Mouse (Mus musculus): ENCODE measurements at regions not wholly inside any gene's neighbourhood (a gene's known extent, or its start where the extent isn't known, plus 50 kb on each side); places are given as distances from the start of the nearest gene placed in this dataset.

DNA sequence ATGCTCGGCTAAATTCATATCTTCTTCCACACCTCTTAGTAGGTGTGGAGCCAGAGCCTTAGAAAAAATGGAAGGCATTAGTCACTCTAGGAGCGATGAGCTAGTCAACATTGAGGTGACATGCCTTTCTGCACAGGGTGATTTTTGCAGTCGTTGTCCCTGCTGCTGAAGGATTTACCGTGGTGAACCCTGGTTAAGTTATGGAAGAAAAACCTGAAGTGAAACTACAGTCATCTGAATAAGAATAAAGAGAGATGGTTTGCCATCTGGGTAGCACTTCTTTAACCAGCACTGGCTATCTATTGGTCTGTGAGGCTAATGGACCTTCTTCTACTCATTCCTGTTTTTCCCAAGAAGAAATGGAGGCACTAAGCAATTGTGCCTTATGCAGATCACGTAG is 198.1 kb upstream of the Tle4 start:
- Histone ChIP-seq H3K27ac (ENCODE audit: low read depth, low read length) (no peak overlapping the region), H3K36me3 (ENCODE audit: control insufficient read depth, insufficient read depth, low read length) (no peaks in the 10 kb centered on the region), H3K9ac (ENCODE audit: low read length) (no peak overlapping the region), H3K4me1 (ENCODE audit: control insufficient read depth, insufficient read depth, low read length) (no peaks in the 10 kb centered on the region), H3K4me2 (ENCODE audit: low read length) (no peak overlapping the region), H3K4me3 (ENCODE audit: low read depth, low read length) (no peak overlapping the region), H3K9me3 (replicated peaks; ENCODE audit: control insufficient read depth, low read length) (no peaks in the 10 kb centered on the region), H3K27me3 (replicated peaks; ENCODE audit: control insufficient read depth, insufficient read depth, low read length) (no peaks in the 10 kb centered on the region)
- DNase-seq (ENCODE audit: low spot score): no peak
- ATAC-seq: no peak
- WGBS: 90% methylated on average over 5 of the region's 5 CpGs

DNA sequence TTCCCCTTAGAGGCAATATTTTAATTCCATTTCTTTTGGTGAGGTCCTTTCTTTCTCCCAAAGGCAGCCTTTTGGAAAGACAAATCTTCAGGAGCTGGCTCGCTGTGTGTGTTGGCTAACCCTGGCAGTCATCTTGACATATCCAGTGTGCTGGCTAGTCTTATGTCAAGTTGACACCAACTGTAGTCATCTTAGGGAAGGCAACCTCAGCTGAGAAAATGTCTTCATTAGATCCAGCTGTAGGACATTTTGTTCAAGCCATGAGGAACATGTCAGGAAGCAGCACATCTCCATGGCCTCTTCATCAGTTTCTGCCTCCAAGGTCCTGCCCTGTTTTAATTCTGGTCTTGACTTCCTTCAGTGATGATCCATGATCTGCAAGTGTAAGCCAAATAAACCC is 192.1 kb upstream of the Tle4 start:
- H3K9me3 ChIP-seq (replicated peaks; ENCODE audit: control insufficient read depth, low read length): no peaks in the 10 kb centered on the region
- WGBS: 97% methylated on average over 1 of the region's 1 CpGs

DNA sequence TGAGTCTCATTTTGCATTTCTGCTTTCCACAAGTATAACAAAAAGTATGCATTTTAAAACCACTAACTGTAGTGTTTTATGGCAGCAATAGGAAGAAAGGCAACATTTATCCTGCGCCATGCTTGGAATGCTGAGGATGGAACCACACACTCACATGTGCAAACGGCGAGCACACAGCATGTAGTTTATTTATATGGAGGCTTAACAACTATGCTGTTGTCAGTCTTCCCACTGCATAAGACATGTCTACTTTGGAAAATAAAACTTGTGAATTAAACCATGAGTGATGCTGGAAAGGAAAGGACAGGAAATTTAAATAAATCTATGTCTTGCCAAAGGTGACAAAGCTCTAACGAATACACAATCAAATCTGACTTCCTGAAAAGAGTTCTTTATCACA is 190.8 kb upstream of the Tle4 start:
- H3K27ac ChIP-seq (ENCODE audit: low read depth, low read length): no peak overlapping the region
- H3K9me3 ChIP-seq (replicated peaks; ENCODE audit: control insufficient read depth, low read length): no peaks in the 10 kb centered on the region
- DNase-seq (ENCODE audit: low spot score): no peak
- H3K4me2 ChIP-seq (ENCODE audit: low read length): no peak overlapping the region
- no peak overlapping the region for H3K9ac ChIP-seq (ENCODE audit: low read length)
- H3K4me1 ChIP-seq (ENCODE audit: control insufficient read depth, insufficient read depth, low read length): no peaks in the 10 kb centered on the region
- ATAC-seq: no peak
- H3K27me3 ChIP-seq (replicated peaks; ENCODE audit: control insufficient read depth, insufficient read depth, low read length): no peaks in the 10 kb centered on the region
- no peaks in the 10 kb centered on the region for H3K36me3 ChIP-seq (ENCODE audit: control insufficient read depth, insufficient read depth, low read length)
- H3K4me3 ChIP-seq (ENCODE audit: low read depth, low read length): no peak overlapping the region
- 74% methylated on average over 4 of the region's 4 CpGs for WGBS

More for the DNA sequence above, 192.1 kb upstream of the Tle4 start:
- no peaks in the 10 kb centered on the region for H3K36me3 ChIP-seq (ENCODE audit: control insufficient read depth, insufficient read depth, low read length)
- H3K9ac ChIP-seq (ENCODE audit: low read length): no peak overlapping the region
- H3K4me3 ChIP-seq (ENCODE audit: low read depth, low read length): no peak overlapping the region
- H3K27ac ChIP-seq (ENCODE audit: low read depth, low read length): no peak overlapping the region
- H3K4me1 ChIP-seq (ENCODE audit: control insufficient read depth, insufficient read depth, low read length): no peaks in the 10 kb centered on the region
- DNase-seq (ENCODE audit: low spot score) (no peak), ATAC-seq (no peak)
- no peaks in the 10 kb centered on the region for H3K27me3 ChIP-seq (replicated peaks; ENCODE audit: control insufficient read depth, insufficient read depth, low read length)
- H3K4me2 ChIP-seq (ENCODE audit: low read length): no peak overlapping the region

DNA sequence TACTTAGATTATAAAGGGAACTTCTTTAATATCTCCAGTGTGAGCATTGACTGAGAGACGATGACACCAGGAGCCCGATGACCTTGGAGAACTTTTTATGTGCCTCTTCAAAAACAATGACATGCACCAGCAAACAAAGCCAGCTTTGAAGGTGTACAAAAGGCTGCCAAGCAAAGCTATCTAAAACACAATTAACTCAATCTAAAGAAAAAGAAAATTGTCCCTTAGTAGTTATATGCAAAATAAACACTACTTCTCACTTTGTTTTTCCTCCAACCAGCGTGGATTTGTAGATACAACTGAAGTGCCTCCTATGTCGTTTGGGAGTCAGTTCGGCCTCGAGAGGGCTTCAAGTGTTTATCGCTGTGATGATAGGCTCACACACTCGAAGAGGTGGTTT is 189.0 kb upstream of the Tle4 start:
- WGBS: 91% methylated on average over 8 of the region's 8 CpGs
- Histone ChIP-seq H3K4me2 (ENCODE audit: low read length) (no peak overlapping the region), H3K27ac (ENCODE audit: low read depth, low read length) (no peak overlapping the region), H3K9me3 (replicated peaks; ENCODE audit: control insufficient read depth, low read length) (no peaks in the 10 kb centered on the region), H3K4me3 (ENCODE audit: low read depth, low read length) (no peak overlapping the region), H3K9ac (ENCODE audit: low read length) (no peak overlapping the region), H3K4me1 (ENCODE audit: control insufficient read depth, insufficient read depth, low read length) (no peaks in the 10 kb centered on the region), H3K36me3 (ENCODE audit: control insufficient read depth, insufficient read depth, low read length) (no peaks in the 10 kb centered on the region), H3K27me3 (replicated peaks; ENCODE audit: control insufficient read depth, insufficient read depth, low read length) (no peaks in the 10 kb centered on the region)
- no peak for DNase-seq (ENCODE audit: low spot score)
- ATAC-seq: no peak

DNA sequence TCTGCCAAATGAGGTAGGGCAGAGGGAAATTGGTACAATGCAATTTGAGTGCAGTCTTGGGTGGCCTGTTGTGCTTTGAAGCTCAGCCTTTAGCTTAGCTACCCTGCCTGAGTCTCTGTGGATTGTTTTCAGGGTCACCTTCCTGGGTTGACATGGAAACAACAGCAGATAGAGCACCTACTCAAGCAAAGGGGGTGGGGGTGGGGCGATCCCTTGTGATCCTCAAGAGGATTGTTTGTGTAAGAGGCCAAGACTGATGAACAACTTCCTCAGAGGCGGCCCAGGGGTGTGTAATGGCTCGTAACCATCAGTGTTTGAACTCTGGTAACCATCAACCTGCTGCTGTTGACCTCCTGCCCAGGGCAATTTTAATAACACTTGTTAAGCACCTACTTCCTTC is 187.8 kb upstream of the Tle4 start:
- WGBS: 41% methylated on average over 3 of the region's 3 CpGs
- DNase-seq (ENCODE audit: low spot score): no peak
- H3K9ac ChIP-seq (ENCODE audit: low read length): no peak overlapping the region
- no peaks in the 10 kb centered on the region for H3K27me3 ChIP-seq (replicated peaks; ENCODE audit: control insufficient read depth, insufficient read depth, low read length)
- no peak overlapping the region for H3K27ac ChIP-seq (ENCODE audit: low read depth, low read length)
- ATAC-seq: no peak
- no peak overlapping the region for H3K4me2 ChIP-seq (ENCODE audit: low read length)
- H3K4me3 ChIP-seq (ENCODE audit: low read depth, low read length): no peak overlapping the region
- H3K4me1 ChIP-seq (ENCODE audit: control insufficient read depth, insufficient read depth, low read length): no peaks in the 10 kb centered on the region
- no peaks in the 10 kb centered on the region for H3K36me3 ChIP-seq (ENCODE audit: control insufficient read depth, insufficient read depth, low read length)
- H3K9me3 ChIP-seq (replicated peaks; ENCODE audit: control insufficient read depth, low read length): no peaks in the 10 kb centered on the region

DNA sequence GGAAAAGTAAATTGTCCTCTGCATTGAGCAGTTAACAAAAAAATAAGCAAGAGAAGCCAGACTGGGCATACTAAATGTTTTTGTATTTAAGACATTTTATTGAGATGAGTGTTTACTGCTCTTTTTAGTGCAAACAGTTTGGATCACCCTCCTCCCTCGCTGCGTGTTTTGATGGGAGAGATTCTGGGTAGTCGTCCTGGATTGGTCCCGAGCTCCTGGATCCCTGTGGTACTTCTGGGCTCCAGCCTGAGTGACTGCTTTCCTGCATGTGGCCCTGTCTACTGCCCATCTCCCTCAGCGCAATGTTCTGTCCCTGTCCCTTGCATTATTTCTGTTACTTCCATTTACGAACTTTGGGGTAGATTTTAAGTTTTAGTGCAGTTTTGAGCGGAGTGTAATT is 179.9 kb upstream of the Tle4 start:
- H3K4me1 ChIP-seq (ENCODE audit: control insufficient read depth, insufficient read depth, low read length): peaks cover 8% of the 10 kb centered on the region
- no peaks in the 10 kb centered on the region for H3K27me3 ChIP-seq (replicated peaks; ENCODE audit: control insufficient read depth, insufficient read depth, low read length)
- no peak overlapping the region for H3K27ac ChIP-seq (ENCODE audit: low read depth, low read length)
- no peaks in the 10 kb centered on the region for H3K36me3 ChIP-seq (ENCODE audit: control insufficient read depth, insufficient read depth, low read length)
- DNase-seq (ENCODE audit: low spot score) (no peak), ATAC-seq (peak; percentile 60)
- no peak overlapping the region for H3K9ac ChIP-seq (ENCODE audit: low read length)
- peak overlapping the region; percentile 25; the same call in 1 of the 2 replicates for H3K4me2 ChIP-seq (ENCODE audit: low read length)
- 15% methylated on average over 7 of the region's 7 CpGs for WGBS
- no peaks in the 10 kb centered on the region for H3K9me3 ChIP-seq (replicated peaks; ENCODE audit: control insufficient read depth, low read length)
- no peak overlapping the region for H3K4me3 ChIP-seq (ENCODE audit: low read depth, low read length)

DNA sequence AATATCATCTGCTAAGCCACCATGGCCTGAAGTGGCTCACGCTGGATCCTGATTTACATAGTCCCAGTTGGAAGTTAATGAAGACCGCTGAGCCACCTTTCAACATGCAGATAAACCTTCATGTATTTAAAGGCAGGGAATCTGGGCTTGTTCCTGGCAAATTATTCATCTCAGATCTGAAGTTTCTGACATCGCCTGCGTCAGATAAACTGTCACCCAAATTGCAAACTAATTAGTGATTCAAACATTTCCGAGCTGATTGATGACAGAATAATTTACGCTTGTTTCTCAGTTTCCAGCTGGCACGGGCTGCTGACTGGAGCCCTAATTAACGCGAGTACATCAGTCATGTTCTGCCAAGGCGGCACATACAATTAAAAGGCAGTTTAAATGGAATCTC is 179.3 kb upstream of the Tle4 start:
- DNase-seq (ENCODE audit: low spot score): peak; percentile 99
- Histone ChIP-seq H3K4me2 (ENCODE audit: low read length) (peak overlapping the region; percentile 25; the same call in 1 of the 2 replicates), H3K27ac (ENCODE audit: low read depth, low read length) (no peak overlapping the region), H3K4me1 (ENCODE audit: control insufficient read depth, insufficient read depth, low read length) (peaks cover 8% of the 10 kb centered on the region), H3K9ac (ENCODE audit: low read length) (no peak overlapping the region), H3K36me3 (ENCODE audit: control insufficient read depth, insufficient read depth, low read length) (no peaks in the 10 kb centered on the region), H3K27me3 (replicated peaks; ENCODE audit: control insufficient read depth, insufficient read depth, low read length) (no peaks in the 10 kb centered on the region), H3K9me3 (replicated peaks; ENCODE audit: control insufficient read depth, low read length) (no peaks in the 10 kb centered on the region), H3K4me3 (ENCODE audit: low read depth, low read length) (no peak overlapping the region)
- 1% methylated on average over 10 of the region's 10 CpGs for WGBS
- peak; percentile 96 for ATAC-seq

DNA sequence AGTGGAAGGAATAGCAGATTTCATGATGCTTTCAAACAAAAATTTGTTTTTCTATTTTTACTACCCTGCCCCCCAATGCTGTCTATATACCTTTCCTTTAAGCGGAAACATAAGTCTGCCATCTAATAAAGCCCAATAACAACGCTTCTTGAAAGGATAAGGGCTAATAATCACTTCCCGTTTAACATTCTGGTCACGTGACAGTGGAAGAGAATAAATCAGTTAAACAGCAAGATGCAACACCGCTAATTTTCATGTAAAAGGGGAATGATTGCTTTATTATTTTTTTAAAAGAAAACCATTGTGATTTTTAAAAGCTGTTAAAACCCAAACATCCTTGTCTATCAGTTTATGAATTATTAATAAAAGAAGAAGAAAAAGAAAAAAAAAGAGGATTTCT is 178.9 kb upstream of the Tle4 start:
- Histone ChIP-seq H3K9ac (ENCODE audit: low read length) (no peak overlapping the region), H3K4me2 (ENCODE audit: low read length) (peak overlapping the region; percentile 25; the same call in 1 of the 2 replicates), H3K36me3 (ENCODE audit: control insufficient read depth, insufficient read depth, low read length) (no peaks in the 10 kb centered on the region), H3K27ac (ENCODE audit: low read depth, low read length) (peak overlapping the region; percentile 33; the same call in 1 of the 2 replicates), H3K4me3 (ENCODE audit: low read depth, low read length) (no peak overlapping the region), H3K9me3 (replicated peaks; ENCODE audit: control insufficient read depth, low read length) (no peaks in the 10 kb centered on the region), H3K4me1 (ENCODE audit: control insufficient read depth, insufficient read depth, low read length) (peaks cover 8% of the 10 kb centered on the region), H3K27me3 (replicated peaks; ENCODE audit: control insufficient read depth, insufficient read depth, low read length) (no peaks in the 10 kb centered on the region)
- DNase-seq (ENCODE audit: low spot score) (peak; percentile 78), ATAC-seq (peak; percentile 66)
- WGBS: 4% methylated on average over 5 of the region's 5 CpGs

DNA sequence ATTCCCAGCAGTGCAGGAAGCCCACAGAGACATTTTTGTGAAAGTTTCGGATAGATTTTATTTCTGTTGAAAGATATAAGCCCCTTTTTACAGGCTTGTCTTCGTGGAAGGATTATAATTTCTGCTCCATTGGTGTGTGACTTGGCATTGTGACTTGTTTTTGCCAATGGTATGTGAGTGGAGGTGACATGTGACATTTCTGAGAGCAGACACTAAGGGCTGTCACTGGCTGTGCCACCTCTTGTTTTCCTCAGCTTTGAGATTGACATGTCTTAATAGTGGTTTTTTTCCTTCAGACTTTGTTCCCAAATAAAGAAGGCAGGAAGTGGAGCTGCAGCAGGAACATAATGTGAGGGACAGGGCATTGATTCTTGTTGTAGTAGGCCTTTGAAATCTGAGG is 174.9 kb upstream of the Tle4 start:
- Histone ChIP-seq H3K9ac (ENCODE audit: low read length) (no peak overlapping the region), H3K9me3 (replicated peaks; ENCODE audit: control insufficient read depth, low read length) (no peaks in the 10 kb centered on the region), H3K27ac (ENCODE audit: low read depth, low read length) (no peak overlapping the region), H3K27me3 (replicated peaks; ENCODE audit: control insufficient read depth, insufficient read depth, low read length) (no peaks in the 10 kb centered on the region), H3K36me3 (ENCODE audit: control insufficient read depth, insufficient read depth, low read length) (no peaks in the 10 kb centered on the region), H3K4me1 (ENCODE audit: control insufficient read depth, insufficient read depth, low read length) (peaks cover 6% of the 10 kb centered on the region), H3K4me3 (ENCODE audit: low read depth, low read length) (no peak overlapping the region), H3K4me2 (ENCODE audit: low read length) (no peak overlapping the region)
- ATAC-seq (no peak), DNase-seq (ENCODE audit: low spot score) (no peak)
- 58% methylated on average over 2 of the region's 2 CpGs for WGBS
